Mouse (Mus musculus): Measurements from ENCODE around the gene Ank3.

DNA sequence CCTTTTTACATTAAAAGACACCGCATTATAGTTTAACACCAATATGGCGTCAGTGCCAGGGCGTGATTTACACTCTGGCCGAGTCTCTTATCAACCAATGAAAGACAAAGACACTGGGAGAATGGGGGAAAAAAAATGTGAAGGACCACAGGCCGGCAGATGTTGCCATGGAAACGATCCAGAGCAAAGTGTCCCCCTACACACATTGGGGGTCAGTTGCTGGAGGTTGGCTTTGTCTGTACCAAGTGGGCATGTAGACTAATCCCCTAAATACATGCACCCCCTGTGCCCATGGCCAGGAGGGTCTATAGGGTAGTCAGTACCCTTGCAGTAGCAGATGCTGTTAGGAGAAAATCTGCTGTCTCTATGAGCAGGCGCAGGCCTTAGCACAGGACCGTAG is 547.3 kb downstream of the Ank3 start:
- TF ChIP-seq CTCF (conservative IDR thresholded peaks at IDR 0.05; ENCODE audit: low read length) = no peak
- TF ChIP-seq NANOG (IDR thresholded peaks at IDR 0.05; ENCODE audit: borderline replicate concordance, low read length) = no peak
- TF ChIP-seq POU5F1 (IDR thresholded peaks at IDR 0.05; ENCODE audit: borderline replicate concordance, low read length) = no peak

All from E14TG2a.4 (cell line).